ENCODE assay signal across 33 mouse cellular contexts in the genomic region with DNA sequence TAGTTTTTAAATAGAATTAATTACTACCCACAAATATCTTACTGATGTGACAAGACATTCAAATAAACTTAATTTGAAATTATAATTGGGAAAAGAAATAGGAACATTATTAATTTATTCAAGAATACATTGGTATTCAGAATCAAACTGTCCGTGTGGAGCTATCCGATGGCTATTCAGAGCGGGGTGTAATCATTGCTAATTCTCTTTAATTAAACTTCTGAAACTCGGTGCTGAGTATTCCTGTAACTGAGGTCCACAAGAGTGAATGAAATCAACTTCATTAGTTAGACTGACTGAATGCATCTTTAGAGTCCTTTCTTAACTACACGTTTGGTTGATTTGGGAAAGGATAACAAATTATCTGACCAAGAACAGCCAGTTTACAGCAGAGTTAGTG.
"Had no signal": no experiment of that assay in that cellular context is flagged by ENCODE, and none has a peak within 500 bp of the region (broad histone marks: within the 10 kb centered on the region; RNA-seq: fewer than 3 reads in every experiment).

No protein-coding gene starts in this region.

- H3K4me2 ChIP-seq: heart, embryonic 13.5 days; heart, embryonic 15.5 days; hindbrain, embryonic 12.5 days; hindbrain, embryonic 13.5 days; hindbrain, embryonic 14.5 days; hindbrain, embryonic 15.5 days; intestine, embryonic 15.5 days; kidney, embryonic 15.5 days had no signal

- H3K4me3 ChIP-seq: heart, embryonic 13.5 days; heart, embryonic 15.5 days; hindbrain, embryonic 10.5 days; hindbrain, embryonic 12.5 days; hindbrain, embryonic 13.5 days; hindbrain, embryonic 15.5 days; intestine, embryonic 15.5 days; kidney, embryonic 15.5 days; layer of hippocampus, adult 2 months; left cerebral cortex, adult 2 months had no signal

- H3K4me1 ChIP-seq: hindbrain, embryonic 13.5 days; hindbrain, embryonic 15.5 days; intestine, embryonic 15.5 days; kidney, embryonic 15.5 days had no signal

- H3K27me3 ChIP-seq: heart, embryonic 13.5 days; heart, embryonic 15.5 days; hindbrain, embryonic 12.5 days; hindbrain, embryonic 13.5 days; hindbrain, embryonic 15.5 days; intestine, embryonic 15.5 days; kidney, embryonic 15.5 days had no signal

- H3K27ac ChIP-seq: heart, embryonic 13.5 days; heart, embryonic 15.5 days; hindbrain, embryonic 10.5 days; hindbrain, embryonic 12.5 days; hindbrain, embryonic 13.5 days; hindbrain, embryonic 14.5 days; hindbrain, embryonic 15.5 days; hindbrain, postnatal 0 days; intestine, embryonic 15.5 days; kidney, embryonic 15.5 days; kidney, postnatal 0 days; layer of hippocampus, adult 2 months; left cerebral cortex, adult 2 months had no signal

- ATAC-seq: hindbrain, embryonic 16.5 days; hindbrain, postnatal 0 days; inflammation-experienced regulatory T-cells, adult 6 months; intestine, embryonic 15.5 days; intestine, embryonic 16.5 days; intestine, postnatal 0 days had no signal

- H3K9ac ChIP-seq: heart, embryonic 13.5 days; heart, embryonic 15.5 days; hindbrain, embryonic 12.5 days; hindbrain, embryonic 13.5 days; hindbrain, embryonic 14.5 days; hindbrain, embryonic 15.5 days; intestine, embryonic 15.5 days; kidney, embryonic 15.5 days had no signal

- DNase-seq: heart, postnatal 10 days; heart, postnatal 14 days; heart, postnatal 36 days; heart, postnatal 4 days; kidney, adult 11 months; kidney, adult 18-20 months; kidney, adult 2 months; kidney, adult 8-10 months; kidney, adult 9 months; kidney, postnatal 10 days; kidney, postnatal 14 days; kidney, postnatal 25 days; kidney, postnatal 36 days; kidney, postnatal 4 days; layer of hippocampus, adult 9-11 months; layer of hippocampus, postnatal 36 days had no signal

- H3K9me3 ChIP-seq: heart, embryonic 13.5 days; heart, embryonic 15.5 days; hindbrain, embryonic 10.5 days; hindbrain, embryonic 12.5 days; hindbrain, embryonic 13.5 days; hindbrain, embryonic 15.5 days; intestine, embryonic 15.5 days; kidney, embryonic 15.5 days had no signal

- H3K36me3 ChIP-seq: heart, embryonic 13.5 days; heart, embryonic 15.5 days; hindbrain, embryonic 10.5 days; hindbrain, embryonic 12.5 days; hindbrain, embryonic 13.5 days; hindbrain, embryonic 15.5 days; intestine, embryonic 15.5 days; kidney, embryonic 15.5 days had no signal
